Mouse (Mus musculus) lung, postnatal 0 days (tissue): Measurements from ENCODE around the gene Gm21973. TPM values are rescaled to one million over a fixed set of nuclear protein-coding genes. Genes with fewer than 3 reads are reported as not detected.

Source experiments
- ATAC-seq: fragments of 200-750 bp; cut with Nextera tagmentation; 2 replicates; pipeline ENCODE4 v1.8.0; 2017; ENCODE audit warnings: moderate library complexity
- DNase-seq: peaks from one replicate; pipeline ENCODE4 v3.0.0-alpha.2; 2016; ENCODE audit warnings: low spot score
- H3K27ac ChIP-seq: fragments of 300-500 bp; sonication (generic); 2 replicates; pipeline ENCODE4 v1.5.1; 2014; ENCODE audit warnings: antibody characterized with exemption, mild to moderate bottlenecking, low read length, mixed read lengths
- H3K27me3 ChIP-seq: fragments of 300-500 bp; sonication (generic); replicated peaks from 2 replicates; pipeline ENCODE4 v1.6.1; 2014; ENCODE audit warnings: low read length, mixed read lengths; ENCODE audit not compliant: insufficient read depth
- H3K36me3 ChIP-seq: fragments of 300-500 bp; sonication (generic); 2 replicates; pipeline ENCODE4 v1.6.1; 2014; ENCODE audit warnings: low read length, mixed read lengths; ENCODE audit not compliant: insufficient read depth
- H3K4me1 ChIP-seq: fragments of 300-500 bp; sonication (generic); 2 replicates; pipeline ENCODE4 v1.6.1; 2014; ENCODE audit warnings: antibody characterized with exemption, low read depth, low read length, mixed read lengths; ENCODE audit not compliant: insufficient read depth
- H3K4me2 ChIP-seq: fragments of 300-500 bp; sonication (generic); replicated peaks from 2 replicates; pipeline ENCODE4 v1.6.1; 2014; ENCODE audit warnings: low read depth, mild to moderate bottlenecking, low read length, moderate library complexity, mixed read lengths
- H3K4me3 ChIP-seq: fragments of 300-500 bp; sonication (generic); 2 replicates; pipeline ENCODE4 v1.5.1; 2014; ENCODE audit warnings: low read depth, low read length
- H3K9ac ChIP-seq: fragments of 300-500 bp; sonication (generic); replicated peaks from 2 replicates; pipeline ENCODE4 v1.6.1; 2014; ENCODE audit warnings: low read depth, mild to moderate bottlenecking
- H3K9me3 ChIP-seq: fragments of 300-500 bp; sonication (generic); 2 replicates; pipeline ENCODE4 v1.6.1; 2016; ENCODE audit warnings: low read length, mixed read lengths
- CTCF ChIP-seq: IDR thresholded peaks from 2 replicates; pipeline ENCODE4 v1.5.1; 2016; ENCODE audit warnings: antibody characterized with exemption, mild to moderate bottlenecking
- EP300 ChIP-seq: IDR thresholded peaks from 2 replicates; pipeline ENCODE4 v1.6.1; 2016; ENCODE audit warnings: antibody characterized with exemption, mild to moderate bottlenecking, control low read depth
- WGBS: fragments of 180-500 bp; shearing (Covaris S2); extraction: QIAGEN DNeasy Blood & Tissue Kit; methylation state at CpG from one replicate; pipeline ENCODE4 v1.1.7; 2014; 5-methylcytosine and 5-hydroxymethylcytosine counted together
- polyA plus RNA-seq: library from polyadenylated mRNA; unstranded; fragments of >200 nt; fragmentation: Nextera tagmentation; extraction: Ambion mirVana; gene quantifications from 2 replicates; pipeline ENCODE4 v1.2.1, GENCODE M21; 2015

Gm21973 gene
- polyA plus RNA-seq, 1 experiment from 2014 or later, result not detected

- WGBS, result 78% methylated on average over 1 of the region's 1 CpGs
- Histone ChIP-seq H3K27ac (no peak overlapping the region), H3K4me2 (no peak overlapping the region), H3K9me3 (no peaks in the 10 kb centered on the region), H3K9ac (no peak overlapping the region), H3K4me3 (no peak overlapping the region), H3K27me3 (no peaks in the 10 kb centered on the region), H3K4me1 (no peaks in the 10 kb centered on the region), H3K36me3 (no peaks in the 10 kb centered on the region)
- ATAC-seq (no peak), DNase-seq (no peak)
- TF ChIP-seq CTCF (no peak), EP300 (no peak)
Measured at GRCm38 (mm10) chr15:10421785-10422144, 96.6 kb downstream of the Gm21973 start.

Other genes starting within 250 kb of the Gm21973 start
- gene Prlr, start 148.1 kb upstream of the Gm21973 start, polyA plus RNA-seq, result 0.45 and 0.61 TPM in 2 replicates
- not detected in 2 replicates for gene Agxt2, start 33.2 kb downstream of the Gm21973 start, polyA plus RNA-seq
- gene Dnajc21, start 145.1 kb downstream of the Gm21973 start, polyA plus RNA-seq, result 10.0 and 11.8 TPM in 2 replicates
- gene Brix1, start 160.6 kb downstream of the Gm21973 start, polyA plus RNA-seq, result 52.3 and 64.6 TPM in 2 replicates
- 16.1 and 16.8 TPM in 2 replicates for gene Rad1, start 160.6 kb downstream of the Gm21973 start, polyA plus RNA-seq
- not detected in 2 replicates for gene Ttc23l, start 233.3 kb downstream of the Gm21973 start, polyA plus RNA-seq